Mouse (Mus musculus) intestine, embryonic 16.5 days (tissue): ENCODE measurements at regions not wholly inside any gene's neighbourhood (a gene's known extent, or its start where the extent isn't known, plus 50 kb on each side); places are given as distances from the start of the nearest gene placed in this dataset.

Experiments used
- ATAC-seq: fragments of 200-750 bp; cut with Nextera tagmentation; 2 replicates; pipeline ENCODE4 v1.8.0; 2017; ENCODE audit warnings: moderate TSS enrichment, moderate library complexity
- H3K27ac ChIP-seq: fragments of 300-500 bp; sonication (generic); 2 replicates; pipeline ENCODE4 v1.5.1; 2014; ENCODE audit warnings: mild to moderate bottlenecking, low read length
- H3K27me3 ChIP-seq: fragments of 300-500 bp; sonication (generic); replicated peaks from 2 replicates; pipeline ENCODE4 v1.6.1; 2014; ENCODE audit warnings: low read length, control low read depth, mixed read lengths; ENCODE audit not compliant: control insufficient read depth, insufficient read depth
- H3K36me3 ChIP-seq: fragments of 300-500 bp; sonication (generic); 2 replicates; pipeline ENCODE4 v1.6.1; 2014; ENCODE audit warnings: low read length, control low read depth; ENCODE audit not compliant: control insufficient read depth, insufficient read depth
- H3K4me1 ChIP-seq: fragments of 300-500 bp; sonication (generic); 2 replicates; pipeline ENCODE4 v1.6.1; 2014; ENCODE audit warnings: low read length, control low read depth, mixed read lengths; ENCODE audit not compliant: control insufficient read depth, insufficient read depth
- H3K4me2 ChIP-seq: fragments of 300-500 bp; sonication (generic); 2 replicates; pipeline ENCODE4 v1.6.1; 2014; ENCODE audit warnings: low read depth, low read length, control low read depth
- H3K4me3 ChIP-seq: fragments of 300-500 bp; sonication (generic); 2 replicates; pipeline ENCODE4 v1.5.1; 2014; ENCODE audit warnings: mild to moderate bottlenecking, low read length
- H3K9ac ChIP-seq: fragments of 300-500 bp; sonication (generic); 2 replicates; pipeline ENCODE4 v1.6.1; 2014; ENCODE audit warnings: low read depth, low read length
- H3K9me3 ChIP-seq: fragments of 300-500 bp; sonication (generic); 2 replicates; pipeline ENCODE4 v1.6.1; 2016; ENCODE audit warnings: low read length, control low read depth; ENCODE audit not compliant: control insufficient read depth
- WGBS: fragments of 180-500 bp; shearing (Covaris S2); extraction: QIAGEN DNeasy Blood & Tissue Kit; methylation state at CpG from one replicate; pipeline ENCODE4 v1.1.7; 2014; 5-methylcytosine and 5-hydroxymethylcytosine counted together

DNA sequence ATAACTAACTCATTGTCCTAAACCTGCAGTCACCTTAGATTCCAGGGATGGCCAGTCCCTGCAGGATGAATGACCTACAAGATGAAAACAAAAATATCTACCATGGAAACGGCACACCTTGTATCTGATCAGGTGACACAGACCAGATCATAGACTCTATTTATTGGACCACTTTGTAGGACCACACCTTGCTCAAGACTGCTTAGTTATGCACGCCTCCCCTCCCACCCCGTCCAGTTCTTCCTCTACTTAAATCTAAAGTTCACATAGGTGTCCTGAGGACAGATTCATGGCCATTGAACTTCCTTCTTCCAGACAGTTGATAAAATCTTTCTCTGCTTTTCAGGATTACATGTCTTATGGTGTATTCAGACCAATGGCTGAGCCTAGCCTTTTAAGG is 217.5 kb downstream of the Rplp1 start:
- no peaks in the 10 kb centered on the region for H3K27me3 ChIP-seq
- no peaks in the 10 kb centered on the region for H3K36me3 ChIP-seq
- no peak overlapping the region for H3K4me2 ChIP-seq
- no peak overlapping the region for H3K27ac ChIP-seq
- WGBS = 73% methylated on average over 3 of the region's 3 CpGs
- H3K4me1 ChIP-seq = peaks cover 11% of the 10 kb centered on the region; the same call in 1 of the 2 replicates
- no peaks in the 10 kb centered on the region for H3K9me3 ChIP-seq
- H3K4me3 ChIP-seq = no peak overlapping the region
- H3K9ac ChIP-seq = no peak overlapping the region
- peak; percentile 68; the same call in 1 of the 2 replicates for ATAC-seq

DNA sequence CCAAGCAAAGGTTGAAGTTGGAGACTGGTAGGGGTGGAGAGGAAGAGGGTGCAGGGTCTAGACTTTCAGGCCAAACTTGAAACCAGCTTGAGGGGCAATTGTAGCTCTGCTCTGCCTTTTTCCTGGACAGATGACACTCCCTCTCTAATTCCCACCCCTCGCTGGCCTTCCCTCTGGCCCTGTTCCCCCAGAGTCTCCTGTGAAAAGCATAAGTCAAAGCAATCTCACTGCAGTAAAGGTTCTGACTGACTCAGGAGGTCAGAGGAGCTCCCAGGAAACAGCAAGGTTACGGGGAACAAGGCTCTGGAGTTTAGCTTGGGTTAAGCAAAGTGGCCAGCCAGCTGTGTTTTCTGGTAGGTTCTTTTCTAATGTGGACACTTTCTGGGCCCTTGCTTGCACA is 218.5 kb downstream of the Rplp1 start:
- H3K4me2 ChIP-seq = no peak overlapping the region
- ATAC-seq = no peak
- no peaks in the 10 kb centered on the region for H3K9me3 ChIP-seq
- WGBS = 83% methylated on average over 2 of the region's 2 CpGs
- no peak overlapping the region for H3K4me3 ChIP-seq
- no peak overlapping the region for H3K9ac ChIP-seq
- no peaks in the 10 kb centered on the region for H3K36me3 ChIP-seq
- H3K27ac ChIP-seq = no peak overlapping the region
- H3K27me3 ChIP-seq = no peaks in the 10 kb centered on the region
- peaks cover 11% of the 10 kb centered on the region; the same call in 1 of the 2 replicates for H3K4me1 ChIP-seq

GRCm38 (mm10) chr9:61695381-61695791 is 219.0 kb downstream of the Rplp1 start:
- H3K36me3 ChIP-seq = no peaks in the 10 kb centered on the region
- H3K4me2 ChIP-seq = no peak overlapping the region
- no peaks in the 10 kb centered on the region for H3K27me3 ChIP-seq
- H3K27ac ChIP-seq = no peak overlapping the region
- peaks cover 11% of the 10 kb centered on the region; the same call in 1 of the 2 replicates for H3K4me1 ChIP-seq
- H3K9ac ChIP-seq = no peak overlapping the region
- ATAC-seq = peak; percentile 48
- H3K9me3 ChIP-seq = no peaks in the 10 kb centered on the region
- WGBS = 22% methylated on average over 9 of the region's 9 CpGs
- no peak overlapping the region for H3K4me3 ChIP-seq

GRCm38 (mm10) chr9:61694206-61694605 is 220.1 kb downstream of the Rplp1 start:
- H3K9ac ChIP-seq = no peak overlapping the region
- no peak overlapping the region for H3K4me2 ChIP-seq
- H3K27ac ChIP-seq = no peak overlapping the region
- ATAC-seq = no peak
- H3K9me3 ChIP-seq = no peaks in the 10 kb centered on the region
- WGBS = 64% methylated on average over 10 of the region's 10 CpGs
- peaks cover 15% of the 10 kb centered on the region; the same call in 1 of the 2 replicates for H3K4me1 ChIP-seq
- no peak overlapping the region for H3K4me3 ChIP-seq
- H3K36me3 ChIP-seq = no peaks in the 10 kb centered on the region
- no peaks in the 10 kb centered on the region for H3K27me3 ChIP-seq

- no peak overlapping the region for H3K9ac ChIP-seq
- no peak for ATAC-seq
- no peak overlapping the region for H3K4me3 ChIP-seq
- H3K27ac ChIP-seq = no peak overlapping the region
- H3K4me1 ChIP-seq = peaks cover 10% of the 10 kb centered on the region; the same call in 1 of the 2 replicates
- no peak overlapping the region for H3K4me2 ChIP-seq
- no peaks in the 10 kb centered on the region for H3K27me3 ChIP-seq
- WGBS = 76% methylated on average over 3 of the region's 3 CpGs
- H3K36me3 ChIP-seq = no peaks in the 10 kb centered on the region
- H3K9me3 ChIP-seq = no peaks in the 10 kb centered on the region
Measured at GRCm38 (mm10) chr9:61690786-61691185, 223.6 kb downstream of the Rplp1 start.

- no peak overlapping the region for H3K4me3 ChIP-seq
Measured at GRCm38 (mm10) chr9:61689939-61690338, 224.4 kb downstream of the Rplp1 start.

DNA sequence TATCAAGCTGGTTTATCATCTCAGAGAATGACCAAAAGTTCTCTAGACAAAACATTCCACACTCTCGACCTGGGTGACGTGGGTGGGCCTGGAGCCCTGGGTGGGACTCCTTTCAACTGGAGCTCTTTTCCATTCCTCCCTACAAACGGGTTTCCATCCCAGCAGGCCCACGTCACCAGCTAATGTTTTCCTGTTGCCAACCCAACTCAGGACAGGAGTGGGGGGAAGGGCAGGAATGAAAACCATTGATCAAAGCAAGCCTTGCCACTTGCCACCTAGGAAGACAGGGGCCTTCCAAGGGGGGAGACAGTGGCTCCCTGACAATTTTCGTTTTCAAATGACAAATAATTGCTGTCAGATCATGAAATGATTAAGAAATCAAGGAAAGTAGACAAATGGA is 224.8 kb downstream of the Rplp1 start:
- no peak overlapping the region for H3K4me2 ChIP-seq
- peaks cover 4% of the 10 kb centered on the region; the same call in 1 of the 2 replicates for H3K4me1 ChIP-seq
- no peaks in the 10 kb centered on the region for H3K36me3 ChIP-seq
- no peak overlapping the region for H3K9ac ChIP-seq
- no peak for ATAC-seq
- no peaks in the 10 kb centered on the region for H3K27me3 ChIP-seq
- H3K9me3 ChIP-seq = no peaks in the 10 kb centered on the region
- no peak overlapping the region for H3K4me3 ChIP-seq
- no peak overlapping the region for H3K27ac ChIP-seq
- WGBS = 42% methylated on average over 5 of the region's 5 CpGs

More at GRCm38 (mm10) chr9:61689939-61690338, 224.4 kb downstream of the Rplp1 start:
- Histone ChIP-seq H3K27ac (no peak overlapping the region), H3K9ac (no peak overlapping the region), H3K4me1 (peaks cover 4% of the 10 kb centered on the region; the same call in 1 of the 2 replicates), H3K9me3 (no peaks in the 10 kb centered on the region), H3K4me2 (no peak overlapping the region), H3K27me3 (no peaks in the 10 kb centered on the region), H3K36me3 (no peaks in the 10 kb centered on the region)
- WGBS = 56% methylated on average over 7 of the region's 7 CpGs
- no peak for ATAC-seq

- no peak overlapping the region for H3K9ac ChIP-seq
- H3K4me3 ChIP-seq = no peak overlapping the region
- H3K9me3 ChIP-seq = no peaks in the 10 kb centered on the region
- no peaks in the 10 kb centered on the region for H3K36me3 ChIP-seq
- H3K27me3 ChIP-seq = no peaks in the 10 kb centered on the region
- H3K4me1 ChIP-seq = peaks cover 8% of the 10 kb centered on the region; the same call in 1 of the 2 replicates
- no peak overlapping the region for H3K4me2 ChIP-seq
- no peak overlapping the region for H3K27ac ChIP-seq
- no peak for ATAC-seq
- 62% methylated on average over 4 of the region's 4 CpGs for WGBS
Measured at GRCm38 (mm10) chr9:61683557-61683956, 230.8 kb downstream of the Rplp1 start.

- ATAC-seq = no peak
- H3K36me3 ChIP-seq = no peaks in the 10 kb centered on the region
- no peak overlapping the region for H3K4me2 ChIP-seq
- H3K27ac ChIP-seq = no peak overlapping the region
- peaks cover 8% of the 10 kb centered on the region; the same call in 1 of the 2 replicates for H3K4me1 ChIP-seq
- H3K9me3 ChIP-seq = no peaks in the 10 kb centered on the region
- no peak overlapping the region for H3K9ac ChIP-seq
- H3K27me3 ChIP-seq = no peaks in the 10 kb centered on the region
- 87% methylated on average over 5 of the region's 5 CpGs for WGBS
- H3K4me3 ChIP-seq = no peak overlapping the region
Measured at GRCm38 (mm10) chr9:61682744-61683259, 231.5 kb downstream of the Rplp1 start.

- 53% methylated on average over 4 of the region's 4 CpGs for WGBS
- Histone ChIP-seq H3K4me3 (no peak overlapping the region), H3K27ac (no peak overlapping the region), H3K9me3 (no peaks in the 10 kb centered on the region), H3K27me3 (no peaks in the 10 kb centered on the region), H3K36me3 (no peaks in the 10 kb centered on the region), H3K9ac (no peak overlapping the region), H3K4me2 (no peak overlapping the region), H3K4me1 (peaks cover 8% of the 10 kb centered on the region; the same call in 1 of the 2 replicates)
- no peak for ATAC-seq
Measured at GRCm38 (mm10) chr9:61682316-61682715, 232.0 kb downstream of the Rplp1 start.
